Mouse (Mus musculus) layer of hippocampus, adult 2 months (tissue): Measurements from ENCODE around the gene Tia1. TPM values are rescaled to one million over a fixed set of nuclear protein-coding genes. Genes with fewer than 3 reads are reported as not detected.

ENCODE experiments used
- DNase-seq, 2 experiments: peaks; one replicate each; pipeline ENCODE4 v3.0.0; 2022; ENCODE audit warnings: low spot score in 2 of 2
- H3K27ac ChIP-seq: fragments of 200-600 bp; 2 replicates; pipeline ENCODE4 v1.8.1; 2022
- H3K4me3 ChIP-seq: fragments of 200-600 bp; 2 replicates; pipeline ENCODE4 v1.8.1; 2022; ENCODE audit warnings: mild to moderate bottlenecking
- CTCF ChIP-seq: fragments of 200-600 bp; conservative IDR thresholded peaks from 2 replicates; pipeline ENCODE4 v1.8.1; 2022; ENCODE audit warnings: antibody characterized with exemption, mild to moderate bottlenecking, moderate library complexity
- total RNA-seq, 2 experiments: library from RNA; stranded (reverse); gene quantifications; 2 replicates each; pipeline ENCODE4 v1.2.3; 2021

Gene Tia1
- total RNA-seq, 2 experiments from 2014 or later = 151 to 156 TPM

DNA sequence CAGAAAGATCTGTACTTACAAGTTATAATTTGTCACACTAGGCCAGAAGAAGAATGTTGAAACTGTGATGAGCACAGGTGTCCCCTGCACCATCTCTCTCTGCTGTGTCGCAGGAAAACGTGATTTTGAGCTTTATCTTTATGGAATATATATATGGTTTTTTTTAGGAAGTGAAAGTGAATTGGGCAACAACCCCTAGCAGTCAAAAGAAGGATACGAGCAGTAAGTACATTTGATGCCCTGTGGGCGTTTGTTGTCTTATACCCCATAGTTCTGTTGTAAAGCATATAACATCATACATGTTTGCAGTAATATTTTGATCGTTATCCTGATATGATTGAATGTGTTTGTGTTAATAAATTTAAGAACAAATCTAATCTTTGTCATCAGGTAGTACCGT, 14.7 kb downstream of the Tia1 start:
- no peak for TF ChIP-seq CTCF
- no peak overlapping the region for H3K27ac ChIP-seq
- no peak for DNase-seq
- H3K4me3 ChIP-seq = no peak overlapping the region

GRCm38 (mm10) chr6:86419239-86419638, 15.2 kb downstream of the Tia1 start:
- TF ChIP-seq CTCF = no peak
- H3K4me3 ChIP-seq = no peak overlapping the region
- DNase-seq = no peak
- H3K27ac ChIP-seq = no peak overlapping the region

GRCm38 (mm10) chr6:86420491-86420890, 16.5 kb downstream of the Tia1 start:
- Histone ChIP-seq H3K27ac (no peak overlapping the region), H3K4me3 (no peak overlapping the region)
- peak; percentile 63 for TF ChIP-seq CTCF
- DNase-seq = no peak

GRCm38 (mm10) chr6:86426358-86426757, 22.3 kb downstream of the Tia1 start, which contains the start of gene Gm44790:
Gene Gm44790 (plus strand): TSS chr6:86426658.
- no peak for TF ChIP-seq CTCF
- H3K27ac ChIP-seq = no peak within 1 kb of the TSS
- DNase-seq = no peak
- no peak within 1 kb of the TSS for H3K4me3 ChIP-seq

GRCm38 (mm10) chr6:86431531-86431930, 27.5 kb downstream of the Tia1 start:
- no peak for DNase-seq
- no peak for TF ChIP-seq CTCF
- Histone ChIP-seq H3K4me3 (no peak overlapping the region), H3K27ac (no peak overlapping the region)

DNA sequence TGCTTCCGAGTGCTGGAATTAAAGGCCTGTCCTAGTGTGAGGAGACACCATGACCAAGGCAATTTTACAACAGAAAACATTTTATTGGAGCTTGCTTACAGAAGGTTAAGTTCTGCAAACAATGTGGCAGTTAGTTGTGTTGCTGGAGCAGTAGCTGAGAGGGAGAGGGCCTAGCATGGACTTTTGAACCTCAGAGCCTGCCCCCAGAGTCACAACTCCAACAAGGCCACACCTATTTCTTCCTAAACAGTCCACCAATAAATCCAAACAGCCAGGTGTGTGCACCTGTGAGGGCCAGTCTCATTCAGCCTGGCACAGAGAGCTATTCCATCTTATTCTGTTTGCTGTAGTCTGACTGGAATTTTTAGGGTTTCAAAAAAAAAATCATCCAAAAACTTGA, 29.7 kb downstream of the Tia1 start:
- no peak for DNase-seq
- no peak for TF ChIP-seq CTCF
- H3K4me3 ChIP-seq = no peak overlapping the region
- no peak overlapping the region for H3K27ac ChIP-seq

- peak overlapping the region; percentile 93 for H3K4me3 ChIP-seq
- DNase-seq = peak; percentile 16 to 26
- TF ChIP-seq CTCF = peak; percentile 74
- peak overlapping the region; percentile 99 for H3K27ac ChIP-seq
Measured at GRCm38 (mm10) chr6:86437711-86438110, 33.7 kb downstream of the Tia1 start.

DNA sequence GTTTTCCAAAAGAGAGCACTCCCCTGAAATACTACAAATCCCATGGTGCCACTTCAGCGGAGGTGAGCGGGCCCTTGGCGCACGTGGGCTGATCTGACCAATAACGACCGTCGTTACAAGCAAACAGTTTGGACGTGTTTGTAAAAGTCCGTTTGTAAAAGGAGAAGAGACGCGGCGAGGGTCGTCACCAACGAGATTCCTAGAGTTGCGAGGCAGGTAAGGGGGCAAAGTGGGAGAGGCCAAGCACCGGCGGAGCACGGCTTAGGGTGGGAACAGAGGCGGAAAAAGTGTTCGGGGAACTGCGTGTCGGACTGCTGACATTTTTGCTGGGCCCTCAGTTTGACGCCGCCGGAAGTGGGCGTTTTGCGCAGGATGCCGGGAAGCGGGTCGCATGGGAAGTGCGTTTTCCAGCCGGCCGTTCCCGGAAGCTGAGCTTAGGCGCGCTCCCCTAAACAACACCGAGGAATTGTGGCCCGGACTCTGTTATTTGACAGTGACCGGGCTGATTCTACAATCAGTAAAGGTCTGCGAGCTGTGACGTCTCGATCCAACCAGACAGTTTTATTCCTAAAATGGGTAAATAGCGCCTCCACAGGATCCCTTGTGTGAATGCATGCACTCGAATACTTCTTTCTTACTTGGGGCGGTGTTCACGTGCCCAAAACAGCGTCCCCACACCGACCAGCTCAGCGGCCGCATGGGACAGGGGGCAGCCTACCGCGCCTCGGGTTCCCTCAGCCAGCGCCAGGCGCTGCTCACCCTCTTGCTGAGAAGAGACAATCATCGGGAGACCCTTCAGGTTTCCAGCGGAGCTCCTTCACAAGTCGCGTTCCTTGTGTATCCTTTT, 34.5 kb downstream of the Tia1 start, which contains the start of gene C87436:
Gene C87436, plus strand, starts transcription at position 103 of the 847 bp plus-strand sequence.
- H3K4me3 ChIP-seq = peak within 1 kb of the TSS; percentile 93
- peak; percentile 96 to 97 for DNase-seq
- TF ChIP-seq CTCF = peak; percentile 86
- H3K27ac ChIP-seq = peak within 1 kb of the TSS; percentile 99

- Histone ChIP-seq H3K4me3 (peak overlapping the region; percentile 93), H3K27ac (peak overlapping the region; percentile 99)
- TF ChIP-seq CTCF = no peak
- DNase-seq = no peak
Measured at GRCm38 (mm10) chr6:86439119-86439496, 35.1 kb downstream of the Tia1 start.

GRCm38 (mm10) chr6:86439531-86439930, 35.5 kb downstream of the Tia1 start:
- no peak for DNase-seq
- peak overlapping the region; percentile 99; the same call in 1 of the 2 replicates for H3K27ac ChIP-seq
- TF ChIP-seq CTCF = no peak
- H3K4me3 ChIP-seq = peak overlapping the region; percentile 93

- peak overlapping the region; percentile 55; the same call in 1 of the 2 replicates for H3K27ac ChIP-seq
- TF ChIP-seq CTCF = no peak
- H3K4me3 ChIP-seq = no peak overlapping the region
- DNase-seq = no peak
Measured at GRCm38 (mm10) chr6:86441571-86441970, 37.6 kb downstream of the Tia1 start.

GRCm38 (mm10) chr6:86445551-86445950, 41.5 kb downstream of the Tia1 start:
- Histone ChIP-seq H3K27ac (no peak overlapping the region), H3K4me3 (no peak overlapping the region)
- no peak for DNase-seq
- no peak for TF ChIP-seq CTCF

DNA sequence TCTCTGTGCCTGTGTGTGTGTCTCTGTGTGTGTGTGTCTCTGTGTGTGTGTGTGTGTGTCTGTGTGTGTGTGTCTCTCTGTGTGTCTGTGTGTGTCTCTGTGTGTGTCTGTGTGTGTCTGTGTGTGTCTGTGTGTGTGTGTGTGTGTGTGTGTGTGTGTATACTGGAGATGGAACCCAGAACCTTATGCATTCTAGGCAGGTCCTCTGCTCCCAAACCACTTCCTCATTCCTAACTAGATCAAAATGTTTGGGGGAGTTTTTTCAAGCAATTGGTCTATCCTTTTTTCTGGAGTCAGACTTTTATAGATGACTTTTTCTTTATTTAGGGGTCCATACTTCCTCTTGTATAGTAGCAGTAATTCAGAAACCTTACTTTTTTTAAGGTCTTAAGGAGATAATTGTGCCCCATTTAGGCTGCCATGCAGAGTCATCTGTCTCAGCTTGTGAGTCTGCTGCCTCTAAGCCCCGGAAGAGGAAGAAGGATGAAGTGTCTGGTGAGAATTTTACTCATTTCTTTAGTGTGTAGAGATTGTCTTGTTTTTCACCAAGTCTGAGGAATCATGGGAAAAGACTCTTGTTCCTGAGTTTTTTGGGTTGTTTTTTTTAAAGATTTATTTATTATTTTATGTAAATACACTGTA, 43.0 kb downstream of the Tia1 start:
- no peak for TF ChIP-seq CTCF
- H3K27ac ChIP-seq = no peak overlapping the region
- DNase-seq = no peak
- no peak overlapping the region for H3K4me3 ChIP-seq

DNA sequence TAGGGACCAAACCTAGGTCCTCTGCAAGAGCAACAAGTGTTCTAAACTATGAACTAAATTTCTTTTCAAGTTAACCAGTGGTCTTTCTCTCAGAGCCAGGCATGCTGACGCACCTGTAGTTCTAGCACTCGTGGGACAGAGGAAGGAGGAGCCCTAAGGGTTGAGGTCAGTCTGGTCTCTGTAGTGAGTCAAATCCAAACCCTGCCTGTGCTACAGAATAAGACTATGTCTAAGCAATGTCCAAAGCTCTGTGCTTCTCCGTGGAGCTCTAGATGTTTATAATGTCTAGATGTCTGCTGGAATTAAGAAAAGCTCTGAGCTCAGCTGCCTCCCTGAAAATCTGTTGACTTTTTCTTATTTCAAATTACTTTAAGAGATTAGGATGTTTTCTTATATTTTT, 52.7 kb downstream of the Tia1 start:
- Histone ChIP-seq H3K27ac (no peak overlapping the region), H3K4me3 (no peak overlapping the region)
- no peak for DNase-seq
- no peak for TF ChIP-seq CTCF
